Mouse (Mus musculus): Measurements from ENCODE around the gene Telo2. TPM values are rescaled to one million over a fixed set of nuclear protein-coding genes. Genes with fewer than 3 reads are reported as not detected.

Telo2 gene
- polyA plus RNA-seq (2017; shearing (Covaris generic)) = 18.4 TPM

DNA sequence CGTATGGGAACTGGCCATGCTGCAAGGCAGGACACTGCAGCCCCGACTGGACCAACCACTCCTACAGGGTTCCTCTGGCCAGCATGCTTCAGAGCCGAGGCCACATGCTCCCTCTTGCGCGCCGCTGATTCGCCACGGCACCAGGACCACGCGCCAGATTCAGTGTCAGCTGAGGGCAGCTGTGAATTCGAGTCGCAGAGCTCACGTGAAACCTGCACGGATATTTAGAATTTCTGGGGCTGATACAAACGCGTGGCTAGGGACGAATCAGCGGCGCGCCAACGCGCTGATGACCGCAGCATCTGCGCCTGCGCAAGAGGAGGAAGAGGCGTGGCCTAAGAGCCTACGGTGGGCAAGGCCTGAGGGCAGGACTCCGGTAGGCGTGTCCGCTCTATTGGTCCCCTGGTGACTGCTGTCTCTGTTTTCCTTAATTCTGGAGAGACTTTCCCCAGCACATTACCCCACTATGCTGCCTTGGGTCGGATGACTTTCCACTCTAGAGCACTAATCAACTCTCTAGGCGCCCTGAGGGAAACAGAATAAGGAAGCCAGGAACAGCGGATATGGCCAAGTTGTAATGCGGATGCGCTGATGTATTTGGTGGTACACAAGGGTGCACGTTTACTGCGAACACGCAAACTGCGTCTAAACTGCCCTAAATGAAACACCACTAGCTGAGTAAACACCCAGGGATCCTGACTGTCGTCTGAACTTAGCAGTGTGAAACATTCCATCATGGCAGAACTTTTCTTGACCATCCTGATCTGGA is at the start of gene Telo2:
TSS of gene Telo2 (minus strand) at position 304 of the 769 bp plus-strand sequence.

DNA sequence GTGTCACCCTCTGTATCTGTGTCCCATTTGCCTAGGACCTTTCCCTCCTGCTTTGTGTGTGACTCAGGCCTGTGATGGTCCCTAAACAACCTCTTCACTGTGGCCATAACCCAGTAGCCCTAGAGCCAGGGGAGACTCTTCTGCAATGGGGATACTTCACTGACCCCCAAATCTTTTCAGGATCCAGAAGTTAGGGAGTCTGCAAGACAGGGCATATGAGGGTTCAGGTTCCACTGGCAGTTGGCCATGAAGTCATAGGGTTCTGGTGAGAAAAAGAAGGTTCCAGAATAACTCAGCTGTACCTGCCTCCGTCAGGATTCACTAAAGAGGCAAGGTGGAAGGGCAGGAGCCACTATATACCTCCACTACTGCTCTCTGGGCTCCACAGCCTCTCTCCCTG is 46.4 kb upstream of the Telo2 start, which contains the start of gene Ccdc154:
TSS of gene Ccdc154 (plus strand) at position 301 of the 400 bp plus-strand sequence.

DNA sequence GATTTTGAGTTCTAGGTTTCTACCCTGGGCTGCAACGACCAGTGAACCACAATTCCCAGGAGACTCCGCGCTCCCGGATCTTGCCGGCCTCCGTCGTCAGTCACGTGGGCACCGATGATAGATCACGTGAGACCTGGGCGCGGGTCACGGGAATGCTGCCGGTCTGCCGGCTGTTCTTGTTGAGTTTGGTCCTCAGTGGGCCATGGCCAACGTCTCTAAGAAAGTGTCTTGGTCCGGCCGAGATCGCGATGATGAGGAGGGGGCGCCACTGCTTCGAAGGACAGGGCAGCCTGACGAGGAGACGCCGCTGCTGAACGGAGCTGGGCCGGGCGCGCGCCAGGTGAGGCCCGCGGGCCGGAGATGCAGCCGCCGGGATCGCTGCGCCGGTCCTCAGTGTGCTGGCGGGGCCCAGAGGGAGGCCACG is 17.5 kb upstream of the Telo2 start, which contains the start of gene Clcn7:
TSS of gene Clcn7 (plus strand) at position 117 of the 424 bp plus-strand sequence.

GRCm38 (mm10) chr17:25120406-25120805 is 4.6 kb upstream of the Telo2 start, which contains the start of gene Ptx4:
Ptx4 (plus strand) TSS chr17:25120760.

DNA sequence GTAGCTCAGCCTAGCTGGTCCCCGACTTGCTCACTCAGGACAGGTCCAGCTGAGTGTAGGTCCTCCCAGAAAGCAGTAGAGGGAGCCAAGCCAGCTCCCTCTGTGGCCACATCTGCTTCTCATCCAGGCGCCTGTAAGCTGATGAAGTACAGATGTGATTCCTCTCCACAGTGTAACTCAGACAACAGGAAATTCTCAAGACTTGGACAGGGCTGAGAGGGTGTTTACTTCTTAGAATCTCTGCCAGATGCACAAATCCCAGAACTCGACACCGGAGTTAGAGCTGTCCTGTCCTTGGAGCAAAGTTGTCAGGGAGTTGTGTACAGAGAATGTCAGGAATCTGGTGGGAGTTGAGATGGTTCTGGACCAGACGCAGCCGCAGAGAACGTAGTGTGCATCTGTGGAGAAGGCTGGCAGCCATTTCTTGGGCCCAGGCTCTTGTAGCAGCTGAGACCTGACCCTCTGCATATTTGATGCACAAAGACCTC is 32.3 kb downstream of the Telo2 start, which contains the start of gene Tmem204:
TSS of gene Tmem204 (minus strand) at position 148 of the 488 bp plus-strand sequence.

Other genes with a start within 250 kb of the Telo2 start
- gene Igfals, start 250.0 kb downstream of the Telo2 start, polyA plus RNA-seq (2017; shearing (Covaris generic)) = not detected
- 57.2 TPM for gene Nubp2, start 229.6 kb downstream of the Telo2 start, polyA plus RNA-seq (2017; shearing (Covaris generic))
- 61.2 TPM for gene Spsb3, start 229.3 kb downstream of the Telo2 start, polyA plus RNA-seq (2017; shearing (Covaris generic))
- gene Eme2, start 220.9 kb downstream of the Telo2 start, polyA plus RNA-seq (2017; shearing (Covaris generic)) = 35.7 TPM
- 43.8 TPM for gene Mrps34, start 220.9 kb downstream of the Telo2 start, polyA plus RNA-seq (2017; shearing (Covaris generic))
- gene Nme3, start 219.5 kb downstream of the Telo2 start, polyA plus RNA-seq (2017; shearing (Covaris generic)) = 27.5 TPM
- 56.1 TPM for gene Mapk8ip3, start 179.0 kb downstream of the Telo2 start, polyA plus RNA-seq (2017; shearing (Covaris generic))
- gene Jpt2, start 155.3 kb downstream of the Telo2 start, polyA plus RNA-seq (2017; shearing (Covaris generic)) = 20.1 TPM
- gene Cramp1l, start 100.2 kb downstream of the Telo2 start, polyA plus RNA-seq (2017; shearing (Covaris generic)) = 8.5 TPM
- gene Ift140, start 99.9 kb downstream of the Telo2 start, polyA plus RNA-seq (2017; shearing (Covaris generic)) = 14.7 TPM
- gene Tmem204, start 32.4 kb downstream of the Telo2 start, polyA plus RNA-seq (2017; shearing (Covaris generic)) = 0.42 TPM
- not detected for gene Ptx4, start 4.8 kb upstream of the Telo2 start, polyA plus RNA-seq (2017; shearing (Covaris generic))
- gene Clcn7, start 17.4 kb upstream of the Telo2 start, polyA plus RNA-seq (2017; shearing (Covaris generic)) = 25.9 TPM
- not detected for gene Ccdc154, start 46.5 kb upstream of the Telo2 start, polyA plus RNA-seq (2017; shearing (Covaris generic))
- gene Gm38655, start 59.5 kb upstream of the Telo2 start, polyA plus RNA-seq (2017; shearing (Covaris generic)) = not detected
- 14.2 TPM for gene BC003965, start 68.6 kb upstream of the Telo2 start, polyA plus RNA-seq (2017; shearing (Covaris generic))
- 53.7 TPM for gene Unkl, start 72.4 kb upstream of the Telo2 start, polyA plus RNA-seq (2017; shearing (Covaris generic))
- 117 TPM for gene Gnptg, start 124.2 kb upstream of the Telo2 start, polyA plus RNA-seq (2017; shearing (Covaris generic))
- 33.9 TPM for gene Tsr3, start 124.2 kb upstream of the Telo2 start, polyA plus RNA-seq (2017; shearing (Covaris generic))
- gene Baiap3, start 140.4 kb upstream of the Telo2 start, polyA plus RNA-seq (2017; shearing (Covaris generic)) = 199 TPM
- 629 TPM for gene Ube2i, start 158.7 kb upstream of the Telo2 start, polyA plus RNA-seq (2017; shearing (Covaris generic))
- not detected for gene Prss34, start 182.4 kb upstream of the Telo2 start, polyA plus RNA-seq (2017; shearing (Covaris generic))
- gene Prss28, start 192.7 kb upstream of the Telo2 start, polyA plus RNA-seq (2017; shearing (Covaris generic)) = not detected
- not detected for gene Prss29, start 202.7 kb upstream of the Telo2 start, polyA plus RNA-seq (2017; shearing (Covaris generic))
- not detected for gene Tpsab1, start 229.6 kb upstream of the Telo2 start, polyA plus RNA-seq (2017; shearing (Covaris generic))

All from effector memory CD4-positive, alpha-beta T cell, adult 5 months (primary cell).